Mouse (Mus musculus) intestine, embryonic 16.5 days (tissue): Measurements from ENCODE around the gene Trabd2b. TPM values are rescaled to one million over a fixed set of nuclear protein-coding genes. Genes with fewer than 3 reads are reported as not detected.
A peak's percentile ranks its signal among the peaks of the same experiment; 100 is the strongest.

Source experiments
- ATAC-seq: fragments of 200-750 bp; cut with Nextera tagmentation; 2 replicates; pipeline ENCODE4 v1.8.0; 2017; ENCODE audit warnings: moderate TSS enrichment, moderate library complexity
- H3K27ac ChIP-seq: fragments of 300-500 bp; sonication (generic); 2 replicates; pipeline ENCODE4 v1.5.1; 2014; ENCODE audit warnings: mild to moderate bottlenecking, low read length
- H3K27me3 ChIP-seq: fragments of 300-500 bp; sonication (generic); replicated peaks from 2 replicates; pipeline ENCODE4 v1.6.1; 2014; ENCODE audit warnings: low read length, control low read depth, mixed read lengths; ENCODE audit not compliant: control insufficient read depth, insufficient read depth
- H3K36me3 ChIP-seq: fragments of 300-500 bp; sonication (generic); 2 replicates; pipeline ENCODE4 v1.6.1; 2014; ENCODE audit warnings: low read length, control low read depth; ENCODE audit not compliant: control insufficient read depth, insufficient read depth
- H3K4me1 ChIP-seq: fragments of 300-500 bp; sonication (generic); 2 replicates; pipeline ENCODE4 v1.6.1; 2014; ENCODE audit warnings: low read length, control low read depth, mixed read lengths; ENCODE audit not compliant: control insufficient read depth, insufficient read depth
- H3K4me2 ChIP-seq: fragments of 300-500 bp; sonication (generic); 2 replicates; pipeline ENCODE4 v1.6.1; 2014; ENCODE audit warnings: low read depth, low read length, control low read depth
- H3K4me3 ChIP-seq: fragments of 300-500 bp; sonication (generic); 2 replicates; pipeline ENCODE4 v1.5.1; 2014; ENCODE audit warnings: mild to moderate bottlenecking, low read length
- H3K9ac ChIP-seq: fragments of 300-500 bp; sonication (generic); 2 replicates; pipeline ENCODE4 v1.6.1; 2014; ENCODE audit warnings: low read depth, low read length
- H3K9me3 ChIP-seq: fragments of 300-500 bp; sonication (generic); 2 replicates; pipeline ENCODE4 v1.6.1; 2016; ENCODE audit warnings: low read length, control low read depth; ENCODE audit not compliant: control insufficient read depth
- WGBS: fragments of 180-500 bp; shearing (Covaris S2); extraction: QIAGEN DNeasy Blood & Tissue Kit; methylation state at CpG from one replicate; pipeline ENCODE4 v1.1.7; 2014; 5-methylcytosine and 5-hydroxymethylcytosine counted together
- polyA plus RNA-seq: library from polyadenylated mRNA; unstranded; fragments of >200 nt; fragmentation: Nextera tagmentation; extraction: Ambion mirVana; gene quantifications from 2 replicates; pipeline ENCODE4 v1.2.1, GENCODE M21; 2015

Gene Trabd2b
- polyA plus RNA-seq, 1 experiment from 2014 or later, result 0.37 TPM

DNA sequence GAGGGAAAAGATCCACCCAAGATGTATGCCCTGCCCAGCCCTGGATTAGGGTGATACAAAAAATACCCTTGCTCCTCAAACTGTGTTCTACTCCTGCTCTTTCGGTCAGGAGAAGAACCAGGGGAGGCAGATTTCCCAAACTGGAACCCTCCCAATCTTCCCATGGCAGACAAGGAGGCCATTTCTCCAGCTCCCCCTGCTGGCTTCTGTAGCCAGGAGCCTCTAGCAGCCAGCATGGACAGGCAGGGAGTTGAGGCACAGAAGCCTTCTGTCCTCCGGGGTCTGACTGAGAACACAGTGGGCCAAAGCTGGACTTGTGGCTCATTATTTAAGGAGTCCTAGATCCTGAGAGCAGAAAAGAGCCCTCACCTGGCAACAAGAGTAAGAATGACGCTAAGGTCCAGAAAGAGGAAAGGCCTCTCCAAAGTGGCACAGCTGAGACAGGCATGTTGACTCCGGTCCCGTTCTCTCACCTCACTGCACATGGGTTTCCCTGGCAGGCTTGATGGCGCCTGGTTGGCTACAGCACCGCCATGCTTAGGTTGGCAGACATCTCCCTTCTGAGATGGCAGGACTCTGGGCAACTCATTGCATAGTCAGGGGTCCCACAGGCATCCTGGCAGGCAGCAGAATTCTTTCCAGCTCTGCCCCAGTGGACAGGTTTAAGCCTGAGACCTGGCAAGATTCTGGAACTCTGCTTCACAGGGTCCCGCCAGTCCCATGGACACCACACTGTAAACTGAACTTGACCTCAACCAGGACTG is 204.8 kb downstream of the Trabd2b start:
- no peaks in the 10 kb centered on the region for H3K36me3 ChIP-seq
- H3K9me3 ChIP-seq, result no peaks in the 10 kb centered on the region
- no peak overlapping the region for H3K9ac ChIP-seq
- no peak for ATAC-seq
- no peaks in the 10 kb centered on the region for H3K27me3 ChIP-seq
- H3K4me2 ChIP-seq, result no peak overlapping the region
- WGBS, result 84% methylated on average over 8 of the region's 8 CpGs
- H3K27ac ChIP-seq, result no peak overlapping the region
- no peaks in the 10 kb centered on the region for H3K4me1 ChIP-seq
- H3K4me3 ChIP-seq, result no peak overlapping the region

DNA sequence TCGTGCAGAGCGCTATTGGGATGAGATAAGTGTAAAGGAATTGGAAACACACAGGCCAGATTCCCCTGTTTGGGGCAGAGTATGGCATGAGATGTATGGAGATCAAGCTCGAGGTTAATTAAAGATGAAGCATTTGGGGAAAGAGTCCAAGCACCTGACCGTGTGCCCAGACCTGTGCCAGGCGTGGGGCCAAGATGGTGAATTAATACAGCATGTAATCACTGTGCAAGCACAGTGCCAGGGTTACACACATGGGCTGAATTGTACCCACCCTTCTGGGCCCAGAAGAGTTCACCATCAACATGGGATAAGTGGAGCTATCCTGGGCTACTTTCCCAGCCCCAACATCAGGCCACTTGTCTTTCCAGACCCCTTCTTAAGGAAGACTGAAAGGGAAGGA is 205.5 kb downstream of the Trabd2b start:
- WGBS, result 82% methylated on average over 5 of the region's 5 CpGs
- Histone ChIP-seq H3K36me3 (no peaks in the 10 kb centered on the region), H3K27ac (no peak overlapping the region)

DNA sequence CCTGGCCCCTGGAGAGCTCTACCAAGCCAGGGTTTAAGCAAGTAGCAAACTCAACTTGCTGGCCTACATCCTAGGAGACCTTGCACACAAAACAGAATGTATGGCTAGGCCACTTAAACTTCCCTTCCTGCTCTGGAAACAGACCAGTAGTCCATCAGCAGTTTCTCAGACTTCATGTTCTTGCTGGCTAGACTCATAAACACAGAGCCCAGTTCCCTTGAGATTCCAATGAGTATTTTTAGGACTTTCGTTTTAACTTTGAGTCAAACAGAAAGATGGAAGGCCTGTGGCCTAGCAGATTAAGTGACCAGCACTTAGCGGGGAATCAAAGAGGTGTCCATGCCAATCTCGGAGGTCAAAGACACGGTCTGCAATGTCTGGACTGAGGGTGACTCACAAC is 206.3 kb downstream of the Trabd2b start:
- 75% methylated on average over 4 of the region's 4 CpGs for WGBS

More for the DNA sequence above, 205.5 kb downstream of the Trabd2b start:
- Histone ChIP-seq H3K9me3 (no peaks in the 10 kb centered on the region), H3K27me3 (no peaks in the 10 kb centered on the region), H3K4me2 (no peak overlapping the region), H3K4me1 (no peaks in the 10 kb centered on the region), H3K4me3 (no peak overlapping the region), H3K9ac (no peak overlapping the region)
- ATAC-seq, result no peak

DNA sequence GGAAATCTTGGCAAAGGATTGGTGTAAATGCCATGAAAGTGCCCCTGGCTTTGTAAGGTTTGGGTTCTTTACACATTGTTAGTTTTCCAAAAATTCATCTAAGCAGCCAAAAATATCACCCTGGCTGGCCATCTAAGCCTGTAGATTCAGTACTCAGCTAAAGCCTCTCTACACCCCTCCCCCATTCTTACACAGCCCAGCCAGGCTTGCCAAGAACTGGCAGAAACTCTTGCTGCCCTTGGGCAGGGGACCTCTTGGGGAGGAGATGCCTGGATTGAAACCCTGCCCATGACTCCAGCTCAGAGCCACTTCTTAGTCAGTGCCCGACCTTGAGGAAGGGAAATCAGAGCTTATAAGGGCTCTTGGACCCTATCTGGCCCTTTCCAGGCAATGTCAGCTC is 207.6 kb downstream of the Trabd2b start:
- no peaks in the 10 kb centered on the region for H3K36me3 ChIP-seq
- H3K9me3 ChIP-seq, result no peaks in the 10 kb centered on the region
- no peak overlapping the region for H3K4me2 ChIP-seq
- H3K27me3 ChIP-seq, result no peaks in the 10 kb centered on the region
- no peak overlapping the region for H3K4me3 ChIP-seq
- 79% methylated on average over 1 of the region's 1 CpGs for WGBS
- no peak overlapping the region for H3K9ac ChIP-seq
- H3K27ac ChIP-seq, result no peak overlapping the region
- no peaks in the 10 kb centered on the region for H3K4me1 ChIP-seq
- ATAC-seq, result no peak

More for the DNA sequence above, 206.3 kb downstream of the Trabd2b start:
- no peaks in the 10 kb centered on the region for H3K9me3 ChIP-seq
- no peak for ATAC-seq
- no peaks in the 10 kb centered on the region for H3K36me3 ChIP-seq
- no peaks in the 10 kb centered on the region for H3K27me3 ChIP-seq
- no peak overlapping the region for H3K9ac ChIP-seq
- no peak overlapping the region for H3K4me3 ChIP-seq
- H3K27ac ChIP-seq, result no peak overlapping the region
- no peaks in the 10 kb centered on the region for H3K4me1 ChIP-seq
- no peak overlapping the region for H3K4me2 ChIP-seq

DNA sequence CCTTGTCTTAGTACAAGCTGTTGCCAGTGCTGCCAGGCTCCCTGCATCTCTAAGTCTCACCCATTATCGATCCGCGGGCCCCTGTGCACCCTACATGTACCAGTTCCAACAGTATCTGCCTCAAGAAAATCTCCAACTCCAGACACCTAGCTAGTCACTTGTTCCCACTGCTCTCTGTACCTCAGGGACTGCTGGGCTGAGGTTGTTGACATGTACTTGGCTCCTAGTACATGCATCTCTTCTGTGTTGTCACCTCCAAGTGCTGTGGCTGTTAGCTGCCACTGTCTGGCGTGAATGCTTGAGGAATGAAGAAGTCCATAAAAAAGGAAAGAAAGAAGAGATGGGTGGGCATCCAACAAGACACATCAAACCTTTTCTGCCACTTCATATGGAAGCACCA is 209.2 kb downstream of the Trabd2b start:
- Histone ChIP-seq H3K4me2 (no peak overlapping the region), H3K9ac (no peak overlapping the region), H3K36me3 (no peaks in the 10 kb centered on the region), H3K27ac (no peak overlapping the region), H3K4me1 (no peaks in the 10 kb centered on the region), H3K9me3 (no peaks in the 10 kb centered on the region), H3K4me3 (no peak overlapping the region), H3K27me3 (no peaks in the 10 kb centered on the region)
- WGBS, result 93% methylated on average over 4 of the region's 4 CpGs
- ATAC-seq, result no peak

DNA sequence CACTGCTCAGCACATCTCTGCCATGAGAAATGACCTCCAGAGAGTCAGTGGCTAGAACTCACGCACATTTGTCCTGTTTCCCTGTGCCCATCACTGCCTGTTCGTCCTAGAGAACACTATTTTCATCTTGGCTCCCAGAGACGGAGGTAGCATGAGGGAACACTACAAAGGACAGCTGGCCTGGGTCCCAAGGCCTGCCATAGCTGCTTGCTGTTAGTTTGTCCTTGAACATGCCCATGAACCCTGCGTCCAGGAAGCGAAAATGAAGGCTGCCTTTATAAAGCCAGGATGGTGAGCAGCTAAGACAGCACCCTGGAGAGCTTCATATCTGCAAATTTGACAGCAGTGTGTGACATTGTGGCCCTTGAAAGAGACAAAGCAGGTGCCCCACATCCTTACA is 216.4 kb downstream of the Trabd2b start:
- WGBS, result 69% methylated on average over 5 of the region's 5 CpGs
- no peak for ATAC-seq
- Histone ChIP-seq H3K9me3 (no peaks in the 10 kb centered on the region), H3K9ac (no peak overlapping the region), H3K4me3 (no peak overlapping the region), H3K4me2 (no peak overlapping the region), H3K4me1 (peaks cover 17% of the 10 kb centered on the region), H3K27ac (no peak overlapping the region), H3K27me3 (no peaks in the 10 kb centered on the region), H3K36me3 (no peaks in the 10 kb centered on the region)

DNA sequence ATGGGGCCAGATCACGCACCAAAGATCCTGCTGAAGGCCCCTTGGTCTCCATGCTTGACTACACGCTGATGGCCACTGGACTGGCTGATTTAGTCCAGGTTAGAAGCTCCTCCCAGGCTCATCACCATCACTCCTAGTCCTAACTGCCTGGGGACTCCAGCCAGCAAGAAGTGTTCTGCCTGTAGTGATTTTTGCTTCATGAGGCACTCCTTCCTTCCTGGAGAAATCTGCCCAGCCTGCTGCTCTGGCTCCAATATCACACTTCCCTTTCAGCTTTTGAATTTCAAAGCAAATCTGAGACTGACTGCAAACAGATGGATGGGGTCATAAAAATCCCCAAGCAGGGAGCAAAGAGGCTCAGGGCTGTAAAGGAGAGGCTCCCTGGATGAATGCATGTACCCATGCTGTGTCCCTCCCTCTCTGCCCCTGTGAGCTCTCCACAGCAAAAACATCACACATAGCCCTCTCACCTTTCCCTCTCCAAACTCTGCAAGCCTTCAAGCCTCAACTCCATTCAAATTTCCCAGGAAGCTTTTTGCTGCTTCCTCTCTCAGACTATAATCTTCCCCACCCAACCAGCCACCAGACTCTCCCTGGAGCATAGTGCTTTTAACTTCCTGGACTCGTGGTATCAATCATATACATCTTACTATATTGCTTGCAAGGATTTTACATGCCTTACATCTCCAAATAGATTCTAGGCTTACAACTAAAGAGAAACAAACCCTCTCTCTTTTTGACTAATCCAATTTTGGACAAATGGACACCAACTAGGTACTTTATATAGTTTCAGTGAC is 217.8 kb downstream of the Trabd2b start:
- peaks cover 17% of the 10 kb centered on the region for H3K4me1 ChIP-seq
- H3K9me3 ChIP-seq, result no peaks in the 10 kb centered on the region
- no peak overlapping the region for H3K9ac ChIP-seq
- no peak overlapping the region for H3K4me3 ChIP-seq
- ATAC-seq, result peak; percentile 62
- H3K36me3 ChIP-seq, result no peaks in the 10 kb centered on the region
- 34% methylated on average over 3 of the region's 3 CpGs for WGBS
- H3K27me3 ChIP-seq, result no peaks in the 10 kb centered on the region
- H3K4me2 ChIP-seq, result no peak overlapping the region
- H3K27ac ChIP-seq, result peak overlapping the region; percentile 37

DNA sequence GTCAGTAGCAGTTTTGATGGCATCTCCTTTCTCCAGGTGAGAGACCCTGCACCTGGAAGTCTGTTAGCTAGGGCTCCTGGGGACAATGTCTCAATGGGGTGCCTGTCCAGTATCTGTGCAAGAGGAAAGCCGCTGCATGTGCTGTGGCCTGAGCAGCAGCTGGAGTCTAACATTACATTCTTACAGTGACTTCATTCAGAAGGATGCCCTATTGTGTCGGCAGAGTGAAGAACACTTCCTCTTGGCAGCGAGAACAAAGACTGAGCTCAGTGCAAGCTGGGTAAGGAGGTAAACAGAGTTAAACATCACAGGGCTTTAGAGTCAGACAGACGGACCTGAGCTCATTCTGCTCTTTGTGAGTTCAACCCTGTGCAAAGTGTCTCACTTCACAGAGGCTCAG is 218.8 kb downstream of the Trabd2b start:
- Histone ChIP-seq H3K27ac (no peak overlapping the region), H3K36me3 (no peaks in the 10 kb centered on the region), H3K4me3 (no peak overlapping the region), H3K9me3 (no peaks in the 10 kb centered on the region), H3K4me2 (no peak overlapping the region), H3K4me1 (peaks cover 17% of the 10 kb centered on the region), H3K27me3 (no peaks in the 10 kb centered on the region), H3K9ac (no peak overlapping the region; the same call in 1 of the 2 replicates)
- 29% methylated on average over 4 of the region's 4 CpGs for WGBS
- peak; percentile 24; the same call in 1 of the 2 replicates for ATAC-seq

DNA sequence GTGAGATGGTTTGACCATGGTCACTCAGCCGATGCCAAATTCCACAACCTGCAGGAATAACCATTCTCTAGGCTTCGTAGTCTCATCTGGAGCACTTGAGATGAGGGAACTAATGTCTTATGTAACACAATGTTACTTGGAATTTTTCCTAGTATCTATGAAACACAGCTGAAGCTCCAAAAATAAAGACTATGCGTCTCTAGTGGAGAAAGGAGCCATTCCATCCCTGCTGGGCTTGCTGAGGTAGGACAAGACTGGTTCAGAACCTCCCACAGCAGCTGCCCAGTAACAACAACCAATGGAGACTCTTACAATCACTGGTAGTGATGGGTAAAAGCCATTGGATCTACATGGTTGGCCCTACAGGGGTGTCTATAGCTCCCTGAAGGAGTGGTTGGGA is 219.4 kb downstream of the Trabd2b start:
- Histone ChIP-seq H3K4me1 (peaks cover 17% of the 10 kb centered on the region), H3K9ac (no peak overlapping the region), H3K9me3 (no peaks in the 10 kb centered on the region), H3K36me3 (no peaks in the 10 kb centered on the region), H3K27me3 (no peaks in the 10 kb centered on the region), H3K4me2 (no peak overlapping the region), H3K27ac (no peak overlapping the region), H3K4me3 (no peak overlapping the region)
- no peak for ATAC-seq
- 85% methylated on average over 3 of the region's 3 CpGs for WGBS
